Mouse (Mus musculus): ENCODE results near the gene Tmem191c. TPM values are rescaled to one million over a fixed set of nuclear protein-coding genes. Genes with fewer than 3 reads are reported as not detected.
A peak's percentile ranks its signal among the peaks of the same experiment; 100 is the strongest.

The Tmem191c gene
- polyA plus RNA-seq, 1 experiment from 2014 or later: 11.1 TPM

GRCm38 (mm10) chr16:17276164-17277151 is 581 bp downstream of the Tmem191c start:
- Histone ChIP-seq H3K27ac (ENCODE audit: low read depth, low read length) (peak overlapping the region; percentile 78), H3K36me3 (ENCODE audit: control insufficient read depth, insufficient read depth, low read length) (peaks cover 14% of the 10 kb centered on the region), H3K27me3 (ENCODE audit: control insufficient read depth, insufficient read depth, low read length) (peaks cover 11% of the 10 kb centered on the region), H3K4me2 (replicated peaks; ENCODE audit: low read depth, low read length) (peak overlapping the region; percentile 96), H3K9ac (ENCODE audit: low read depth, low read length) (peak overlapping the region; percentile 59), H3K4me3 (ENCODE audit: low read length) (peak overlapping the region; percentile 62), H3K4me1 (ENCODE audit: control insufficient read depth, insufficient read depth, low read length) (peaks cover 18% of the 10 kb centered on the region), H3K9me3 (ENCODE audit: control insufficient read depth, low read length) (no peaks in the 10 kb centered on the region)
- peak; percentile 89 for ATAC-seq (ENCODE audit: low FRiP score, low TSS enrichment)
- under 1% methylated on average over 61 of the region's 62 CpGs for WGBS

GRCm38 (mm10) chr16:17277342-17278211 is 1.7 kb downstream of the Tmem191c start:
- 2% methylated on average over 58 of the region's 61 CpGs for WGBS
- H3K4me2 ChIP-seq (replicated peaks; ENCODE audit: low read depth, low read length): peak overlapping the region; percentile 96
- H3K4me3 ChIP-seq (ENCODE audit: low read length): peak overlapping the region; percentile 62
- ATAC-seq (ENCODE audit: low FRiP score, low TSS enrichment): peak; percentile 34
- H3K36me3 ChIP-seq (ENCODE audit: control insufficient read depth, insufficient read depth, low read length): peaks cover 22% of the 10 kb centered on the region
- peaks cover 18% of the 10 kb centered on the region for H3K4me1 ChIP-seq (ENCODE audit: control insufficient read depth, insufficient read depth, low read length)
- peaks cover 11% of the 10 kb centered on the region for H3K27me3 ChIP-seq (ENCODE audit: control insufficient read depth, insufficient read depth, low read length)
- no peaks in the 10 kb centered on the region for H3K9me3 ChIP-seq (ENCODE audit: control insufficient read depth, low read length)
- no peak overlapping the region for H3K27ac ChIP-seq (ENCODE audit: low read depth, low read length)
- H3K9ac ChIP-seq (ENCODE audit: low read depth, low read length): peak overlapping the region; percentile 25; the same call in 1 of the 2 replicates

- Histone ChIP-seq H3K9me3 (ENCODE audit: control insufficient read depth, low read length) (no peaks in the 10 kb centered on the region), H3K9ac (ENCODE audit: low read depth, low read length) (no peak overlapping the region), H3K4me1 (ENCODE audit: control insufficient read depth, insufficient read depth, low read length) (peaks cover 18% of the 10 kb centered on the region), H3K36me3 (ENCODE audit: control insufficient read depth, insufficient read depth, low read length) (peaks cover 42% of the 10 kb centered on the region), H3K4me3 (ENCODE audit: low read length) (no peak overlapping the region), H3K27me3 (ENCODE audit: control insufficient read depth, insufficient read depth, low read length) (peaks cover 11% of the 10 kb centered on the region), H3K4me2 (replicated peaks; ENCODE audit: low read depth, low read length) (no peak overlapping the region), H3K27ac (ENCODE audit: low read depth, low read length) (no peak overlapping the region)
- WGBS: 93% methylated on average over 11 of the region's 11 CpGs
- no peak for ATAC-seq (ENCODE audit: low FRiP score, low TSS enrichment)
Measured at GRCm38 (mm10) chr16:17280471-17280870, 4.6 kb downstream of the Tmem191c start.

- Histone ChIP-seq H3K9me3 (ENCODE audit: control insufficient read depth, low read length) (no peaks in the 10 kb centered on the region), H3K4me1 (ENCODE audit: control insufficient read depth, insufficient read depth, low read length) (0 out of 2 replicates have a peak, but pooled peaks cover under 1% of the 10 kb centered on the region), H3K36me3 (ENCODE audit: control insufficient read depth, insufficient read depth, low read length) (peaks cover 52% of the 10 kb centered on the region), H3K4me2 (replicated peaks; ENCODE audit: low read depth, low read length) (no peak overlapping the region), H3K4me3 (ENCODE audit: low read length) (no peak overlapping the region), H3K27ac (ENCODE audit: low read depth, low read length) (no peak overlapping the region), H3K9ac (ENCODE audit: low read depth, low read length) (no peak overlapping the region), H3K27me3 (ENCODE audit: control insufficient read depth, insufficient read depth, low read length) (no peaks in the 10 kb centered on the region; the same call in 1 of the 2 replicates)
- ATAC-seq (ENCODE audit: low FRiP score, low TSS enrichment): no peak
- WGBS: 80% methylated on average over 6 of the region's 6 CpGs
Measured at GRCm38 (mm10) chr16:17283151-17283550, 7.3 kb downstream of the Tmem191c start.

- ATAC-seq (ENCODE audit: low FRiP score, low TSS enrichment): no peak
- Histone ChIP-seq H3K9ac (ENCODE audit: low read depth, low read length) (no peak overlapping the region), H3K4me3 (ENCODE audit: low read length) (no peak overlapping the region), H3K9me3 (ENCODE audit: control insufficient read depth, low read length) (no peaks in the 10 kb centered on the region), H3K36me3 (ENCODE audit: control insufficient read depth, insufficient read depth, low read length) (peaks cover 46% of the 10 kb centered on the region), H3K27ac (ENCODE audit: low read depth, low read length) (no peak overlapping the region), H3K4me2 (replicated peaks; ENCODE audit: low read depth, low read length) (no peak overlapping the region), H3K27me3 (ENCODE audit: control insufficient read depth, insufficient read depth, low read length) (no peaks in the 10 kb centered on the region), H3K4me1 (ENCODE audit: control insufficient read depth, insufficient read depth, low read length) (no peaks in the 10 kb centered on the region)
- WGBS: 94% methylated on average over 2 of the region's 2 CpGs
Measured at GRCm38 (mm10) chr16:17287103-17287502, 11.2 kb downstream of the Tmem191c start.

- Histone ChIP-seq H3K27me3 (ENCODE audit: control insufficient read depth, insufficient read depth, low read length) (no peaks in the 10 kb centered on the region), H3K4me2 (replicated peaks; ENCODE audit: low read depth, low read length) (no peak overlapping the region), H3K36me3 (ENCODE audit: control insufficient read depth, insufficient read depth, low read length) (peaks cover 34% of the 10 kb centered on the region; the same call in 1 of the 2 replicates), H3K9ac (ENCODE audit: low read depth, low read length) (no peak overlapping the region), H3K4me1 (ENCODE audit: control insufficient read depth, insufficient read depth, low read length) (no peaks in the 10 kb centered on the region), H3K4me3 (ENCODE audit: low read length) (no peak overlapping the region), H3K9me3 (ENCODE audit: control insufficient read depth, low read length) (no peaks in the 10 kb centered on the region), H3K27ac (ENCODE audit: low read depth, low read length) (no peak overlapping the region)
- no peak for ATAC-seq (ENCODE audit: low FRiP score, low TSS enrichment)
- WGBS: 88% methylated on average over 2 of the region's 2 CpGs
Measured at GRCm38 (mm10) chr16:17291016-17291415, 15.1 kb downstream of the Tmem191c start.

GRCm38 (mm10) chr16:17292751-17293150 is 16.9 kb downstream of the Tmem191c start:
- no peak for ATAC-seq (ENCODE audit: low FRiP score, low TSS enrichment)
- no peak overlapping the region for H3K27ac ChIP-seq (ENCODE audit: low read depth, low read length)
- no peak overlapping the region for H3K9ac ChIP-seq (ENCODE audit: low read depth, low read length)
- H3K4me2 ChIP-seq (replicated peaks; ENCODE audit: low read depth, low read length): no peak overlapping the region
- 5% methylated on average over 2 of the region's 2 CpGs for WGBS
- peaks cover 45% of the 10 kb centered on the region; the same call in 1 of the 2 replicates for H3K36me3 ChIP-seq (ENCODE audit: control insufficient read depth, insufficient read depth, low read length)
- H3K4me1 ChIP-seq (ENCODE audit: control insufficient read depth, insufficient read depth, low read length): no peaks in the 10 kb centered on the region
- H3K4me3 ChIP-seq (ENCODE audit: low read length): no peak overlapping the region
- H3K27me3 ChIP-seq (ENCODE audit: control insufficient read depth, insufficient read depth, low read length): no peaks in the 10 kb centered on the region
- H3K9me3 ChIP-seq (ENCODE audit: control insufficient read depth, low read length): no peaks in the 10 kb centered on the region

GRCm38 (mm10) chr16:17300818-17301217 is 24.9 kb downstream of the Tmem191c start:
- Histone ChIP-seq H3K4me2 (replicated peaks; ENCODE audit: low read depth, low read length) (no peak overlapping the region), H3K4me1 (ENCODE audit: control insufficient read depth, insufficient read depth, low read length) (no peaks in the 10 kb centered on the region), H3K9ac (ENCODE audit: low read depth, low read length) (no peak overlapping the region), H3K9me3 (ENCODE audit: control insufficient read depth, low read length) (no peaks in the 10 kb centered on the region), H3K27me3 (ENCODE audit: control insufficient read depth, insufficient read depth, low read length) (no peaks in the 10 kb centered on the region), H3K36me3 (ENCODE audit: control insufficient read depth, insufficient read depth, low read length) (peaks cover 62% of the 10 kb centered on the region), H3K27ac (ENCODE audit: low read depth, low read length) (no peak overlapping the region), H3K4me3 (ENCODE audit: low read length) (no peak overlapping the region)
- WGBS: 89% methylated on average over 3 of the region's 3 CpGs
- no peak for ATAC-seq (ENCODE audit: low FRiP score, low TSS enrichment)
